Mouse (Mus musculus): ENCODE data around the gene Lnx2.

Gene Lnx2

DNA sequence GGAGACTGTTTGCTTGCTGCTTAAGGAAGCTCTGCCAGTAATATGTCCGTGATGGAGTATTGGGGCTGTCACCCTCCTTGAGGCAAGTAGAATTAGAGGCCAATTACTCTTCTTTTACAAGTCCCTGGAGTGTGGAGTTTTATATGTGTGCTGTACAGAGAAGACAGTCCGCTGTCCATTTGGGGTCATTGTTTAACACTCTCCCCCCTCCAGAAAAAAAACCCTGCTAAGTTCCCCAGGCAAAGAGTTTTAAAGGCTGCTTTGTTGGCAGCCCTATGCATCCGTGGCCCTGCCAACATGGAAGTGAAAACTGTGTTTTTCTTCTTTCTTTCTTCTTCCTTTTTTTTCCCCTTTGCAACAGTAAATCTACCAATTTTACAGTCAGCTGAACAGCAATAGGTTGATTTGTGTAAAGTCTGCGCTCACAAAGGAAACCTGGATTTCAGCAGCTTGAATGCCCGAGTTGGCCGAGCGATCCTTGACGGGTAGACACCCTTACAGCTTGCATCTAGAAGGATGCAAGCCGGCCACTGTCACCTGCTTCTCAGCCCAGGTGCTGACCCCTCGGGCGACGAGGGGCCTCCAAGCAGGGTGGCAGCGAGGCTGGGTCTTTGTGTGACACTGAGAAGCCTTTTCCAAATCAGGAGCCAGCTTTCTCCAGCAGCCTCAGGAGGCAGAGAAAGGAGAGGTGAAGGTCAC is 107.5 kb downstream of the Lnx2 start:
- DNase-seq (ENCODE audit: inconsistent ontology term), result no peak

All from Muller cell, postnatal 12 days (primary cell).